8 mouse cellular contexts compared by ENCODE assay signal in genomic region chr1:163994721-163995608, GRCm38 (mm10). TPM values are rescaled to one million over a fixed set of nuclear protein-coding genes. Genes with fewer than 3 reads are reported as not detected.
DNase-seq lines count a peak whose midpoint lies in the region; ATAC-seq lines count a peak whose summit lies in the region.

Gene BC055324, minus strand, starts transcription at chr1:163994796.
Gene Mettl18, plus strand, starts transcription at chr1:163994889.

- peak; percentile 95 for DNase-seq in adipocyte (ENCODE audit: low spot score)
- peak; percentile 95 for DNase-seq in embryo, embryonic 10 days (ENCODE audit: low spot score)
- DNase-seq in gastrocnemius, postnatal 10 days, result peak; percentile 84
- DNase-seq in induced T-regulatory cell, adult 2 months (ENCODE audit: low read depth), result peak; percentile 97
- DNase-seq in left cerebral cortex, adult 9 months (ENCODE audit: low spot score in 2 of 2), result peak; percentile 66 to 93
- peak; percentile 85 for DNase-seq in right cerebral cortex, postnatal 14 days
- peak; percentile 84 to 88 for DNase-seq in urinary bladder, postnatal 36 days (ENCODE audit: low spot score in 2 of 2)

- peak; percentile 98 for ATAC-seq in megakaryocyte progenitor cell, adult 5-6 weeks (replicated peaks; ENCODE audit: poor library complexity)

RNA-seq across cellular contexts. Expression of gene BC055324, which starts in this region (rescaled TPM):
- 1 to 10 TPM; 2.0 to 2.4 TPM for total RNA-seq in gastrocnemius, postnatal 10 days (2021)
- 20.4 and 25.5 TPM in 2 replicates for total RNA-seq in megakaryocyte progenitor cell, adult 5-6 weeks (2015)
- 19.9 and 20.0 TPM in 2 replicates for total RNA-seq in megakaryocyte progenitor cell, adult 5-6 weeks (2017)

RNA-seq across cellular contexts. Expression of gene Mettl18, which starts in this region (rescaled TPM):
- total RNA-seq in gastrocnemius, postnatal 10 days (2021), result 1 to 10 TPM; 2.7 to 3.1 TPM
- total RNA-seq in megakaryocyte progenitor cell, adult 5-6 weeks (2015), result 5.1 and 6.8 TPM in 2 replicates
- 15.2 and 20.2 TPM in 2 replicates for total RNA-seq in megakaryocyte progenitor cell, adult 5-6 weeks (2017)

Comparison
In these comparisons a context has a peak if more than half of its experiments do, and no peak if none do; other contexts are left out.
1. Peak in every context shown above with its lines: DNase-seq and ATAC-seq.
2. RNA of gene BC055324 (total RNA-seq): 19.9 to 25.5 TPM in megakaryocyte progenitor cell, adult 5-6 weeks; 2.0 to 2.4 TPM in gastrocnemius, postnatal 10 days; every median in the first group is over 4 times any median in the second.